Mouse (Mus musculus): ENCODE measurements around the gene Fam217b. TPM values are rescaled to one million over a fixed set of nuclear protein-coding genes. Genes with fewer than 3 reads are reported as not detected.

Fam217b gene
- polyA plus RNA-seq, 2 experiments: 3.1 to 5.7 TPM

- H3K9ac ChIP-seq (ENCODE audit: low read depth, low read length, severe bottlenecking): no peak overlapping the region
- H3K9me3 ChIP-seq (ENCODE audit: control insufficient read depth, low read length): no peaks in the 10 kb centered on the region
- TF ChIP-seq POLR2A (IDR thresholded peaks at IDR 0.05; ENCODE audit: borderline replicate concordance, extremely low read depth, insufficient read depth, insufficient read length): no peak
- H3K4me2 ChIP-seq (replicated peaks; ENCODE audit: low read depth, low read length, severe bottlenecking): peak overlapping the region; percentile 99
- peaks cover 4% of the 10 kb centered on the region; the same call in 1 of the 2 replicates for H3K36me3 ChIP-seq (ENCODE audit: control insufficient read depth, insufficient read depth, low read length)
- WGBS: 55% methylated on average over 13 of the region's 13 CpGs
- ATAC-seq (ENCODE audit: low FRiP score, low read depth) (no peak), DNase-seq (ENCODE audit: low spot score) (no peak)
- H3K4me3 ChIP-seq (replicated peaks; ENCODE audit: low read length): peak overlapping the region; percentile 62; the same call in 1 of the 2 replicates
- H3K27ac ChIP-seq (replicated peaks; ENCODE audit: low read depth, low read length): no peak overlapping the region
- peaks cover 12% of the 10 kb centered on the region for H3K4me1 ChIP-seq (ENCODE audit: control insufficient read depth, insufficient read depth, low read length)
- peaks cover 19% of the 10 kb centered on the region for H3K27me3 ChIP-seq (ENCODE audit: control insufficient read depth, insufficient read depth, low read length)
Observed at GRCm38 (mm10) chr2:178413081-178413480, 1.2 kb upstream of the Fam217b start.

DNA sequence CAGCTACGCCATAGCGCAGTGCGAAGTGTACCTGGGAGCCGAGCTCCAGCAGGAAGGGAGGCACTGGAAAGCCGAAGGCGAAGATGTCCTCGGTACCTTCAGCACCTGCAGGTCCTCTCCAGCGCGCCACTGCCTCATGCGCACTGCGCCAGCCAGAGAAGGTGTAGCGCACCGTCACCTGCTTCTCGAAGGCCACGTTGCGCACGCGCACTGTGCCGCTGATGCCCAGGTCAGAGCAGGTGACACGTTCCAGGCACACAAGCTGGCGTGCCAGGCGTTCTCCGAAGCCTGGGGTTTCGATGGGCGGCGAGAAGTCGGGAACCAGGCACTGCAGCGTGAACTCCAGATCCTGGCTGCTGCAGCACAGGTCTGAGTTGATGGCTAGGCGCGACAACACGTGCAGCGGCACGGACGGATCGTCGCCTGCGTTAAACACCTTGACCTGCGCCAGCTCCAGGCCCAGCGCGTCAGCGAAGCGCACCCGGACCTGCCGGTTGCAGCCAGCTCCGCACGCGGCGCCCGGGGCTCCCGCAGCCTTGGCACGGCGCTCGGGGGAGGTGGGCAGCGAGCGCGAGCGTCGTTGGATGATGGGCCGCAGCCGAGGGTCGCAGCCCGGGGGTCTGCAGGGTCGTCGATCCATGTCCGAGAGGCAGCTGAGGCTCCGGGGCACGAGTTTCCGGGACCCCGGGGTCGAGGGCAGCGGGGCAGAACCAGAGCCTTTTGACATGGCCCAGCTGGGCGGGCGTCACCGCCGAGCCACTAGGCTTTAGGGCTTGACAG is 653 bp upstream of the Fam217b start:
- no peak for DNase-seq (ENCODE audit: low spot score)
- Histone ChIP-seq H3K36me3 (ENCODE audit: control insufficient read depth, insufficient read depth, low read length) (peaks cover 6% of the 10 kb centered on the region; the same call in 1 of the 2 replicates), H3K9ac (ENCODE audit: low read depth, low read length, severe bottlenecking) (peak overlapping the region; percentile 59), H3K4me2 (replicated peaks; ENCODE audit: low read depth, low read length, severe bottlenecking) (peak overlapping the region; percentile 99), H3K9me3 (ENCODE audit: control insufficient read depth, low read length) (no peaks in the 10 kb centered on the region), H3K4me1 (ENCODE audit: control insufficient read depth, insufficient read depth, low read length) (peaks cover 12% of the 10 kb centered on the region), H3K4me3 (replicated peaks; ENCODE audit: low read length) (peak overlapping the region; percentile 62), H3K27me3 (ENCODE audit: control insufficient read depth, insufficient read depth, low read length) (peaks cover 19% of the 10 kb centered on the region), H3K27ac (replicated peaks; ENCODE audit: low read depth, low read length) (no peak overlapping the region)
- TF ChIP-seq POLR2A (IDR thresholded peaks at IDR 0.05; ENCODE audit: borderline replicate concordance, extremely low read depth, insufficient read depth, insufficient read length): no peak
- 15% methylated on average over 60 of the region's 75 CpGs for WGBS
- 0 out of 2 replicates have a peak, but pooled peaks have one; percentile 10 for ATAC-seq (ENCODE audit: low FRiP score, low read depth)

DNA sequence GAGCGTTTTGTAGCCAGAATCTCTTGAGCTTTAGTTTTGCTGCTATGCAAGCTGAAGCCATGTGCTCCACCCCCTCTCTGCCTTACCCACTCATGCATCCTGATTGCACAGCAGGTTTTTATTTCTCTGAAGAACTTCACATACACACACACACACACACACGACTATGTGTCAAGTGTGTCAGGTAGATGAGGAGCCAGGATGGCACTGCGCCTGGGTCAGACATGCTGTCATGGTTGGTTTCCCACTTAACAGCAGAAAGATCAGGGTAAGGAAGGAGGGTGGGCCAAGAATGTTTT is 775 bp downstream of the Fam217b start:
- Histone ChIP-seq H3K4me1 (ENCODE audit: control insufficient read depth, insufficient read depth, low read length) (peaks cover 12% of the 10 kb centered on the region), H3K4me2 (replicated peaks; ENCODE audit: low read depth, low read length, severe bottlenecking) (peak overlapping the region; percentile 99), H3K4me3 (replicated peaks; ENCODE audit: low read length) (peak overlapping the region; percentile 62), H3K9me3 (ENCODE audit: control insufficient read depth, low read length) (no peaks in the 10 kb centered on the region), H3K36me3 (ENCODE audit: control insufficient read depth, insufficient read depth, low read length) (peaks cover 6% of the 10 kb centered on the region; the same call in 1 of the 2 replicates), H3K27ac (replicated peaks; ENCODE audit: low read depth, low read length) (no peak overlapping the region), H3K9ac (ENCODE audit: low read depth, low read length, severe bottlenecking) (peak overlapping the region; percentile 59), H3K27me3 (ENCODE audit: control insufficient read depth, insufficient read depth, low read length) (peaks cover 19% of the 10 kb centered on the region)
- DNase-seq (ENCODE audit: low spot score) (no peak), ATAC-seq (ENCODE audit: low FRiP score, low read depth) (no peak)
- 41% methylated on average over 3 of the region's 3 CpGs for WGBS
- no peak for TF ChIP-seq POLR2A (IDR thresholded peaks at IDR 0.05; ENCODE audit: borderline replicate concordance, extremely low read depth, insufficient read depth, insufficient read length)

DNA sequence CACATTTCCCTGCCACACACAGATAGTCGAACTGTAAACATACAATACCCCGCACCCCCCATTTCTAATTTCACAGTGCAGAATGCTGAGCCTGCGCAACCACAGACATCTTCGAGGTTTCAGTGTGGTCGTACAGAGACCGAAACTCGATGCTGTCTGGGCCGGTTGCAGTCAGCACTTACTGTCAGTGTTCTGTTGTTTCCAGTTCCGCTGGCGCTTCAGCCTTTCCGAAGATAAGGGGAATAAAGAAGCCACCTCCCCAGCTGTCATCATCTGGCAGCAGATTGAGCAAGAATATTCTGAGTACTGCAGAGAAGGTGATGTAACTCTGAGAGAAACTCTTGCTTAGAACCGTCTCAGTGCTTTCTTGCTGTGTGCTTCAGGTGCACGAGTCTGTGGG is 2.1 kb downstream of the Fam217b start:
- ATAC-seq (ENCODE audit: low FRiP score, low read depth): no peak

DNA sequence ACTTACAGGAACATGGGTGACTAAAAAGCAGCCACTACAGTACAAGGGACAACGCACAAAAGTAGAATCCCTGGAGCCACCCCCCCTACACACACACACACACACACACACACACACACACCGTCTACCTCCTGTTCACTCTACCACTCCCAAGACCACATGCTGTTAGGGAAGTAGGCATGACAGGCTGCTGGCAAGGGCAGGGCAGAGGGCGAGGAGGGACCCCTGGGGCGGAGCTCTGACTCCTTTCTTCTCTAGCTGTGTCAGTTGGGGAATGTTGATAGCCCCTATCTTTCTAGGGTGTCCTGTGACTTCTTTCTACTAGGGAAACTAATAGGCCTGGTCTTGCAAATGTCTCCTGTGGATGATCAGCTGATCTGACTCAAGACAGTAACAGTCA is 2.6 kb downstream of the Fam217b start:
- H3K4me3 ChIP-seq (replicated peaks; ENCODE audit: low read length): no peak overlapping the region
- no peak overlapping the region for H3K4me2 ChIP-seq (replicated peaks; ENCODE audit: low read depth, low read length, severe bottlenecking)
- 66% methylated on average over 4 of the region's 4 CpGs for WGBS
- TF ChIP-seq POLR2A (IDR thresholded peaks at IDR 0.05; ENCODE audit: borderline replicate concordance, extremely low read depth, insufficient read depth, insufficient read length): no peak
- ATAC-seq (ENCODE audit: low FRiP score, low read depth) (no peak), DNase-seq (ENCODE audit: low spot score) (no peak)
- H3K4me1 ChIP-seq (ENCODE audit: control insufficient read depth, insufficient read depth, low read length): peaks cover 12% of the 10 kb centered on the region
- H3K27ac ChIP-seq (replicated peaks; ENCODE audit: low read depth, low read length): no peak overlapping the region
- no peaks in the 10 kb centered on the region for H3K9me3 ChIP-seq (ENCODE audit: control insufficient read depth, low read length)
- peaks cover 19% of the 10 kb centered on the region for H3K27me3 ChIP-seq (ENCODE audit: control insufficient read depth, insufficient read depth, low read length)
- no peak overlapping the region for H3K9ac ChIP-seq (ENCODE audit: low read depth, low read length, severe bottlenecking)
- peaks cover 6% of the 10 kb centered on the region; the same call in 1 of the 2 replicates for H3K36me3 ChIP-seq (ENCODE audit: control insufficient read depth, insufficient read depth, low read length)

More for the DNA sequence above, 2.1 kb downstream of the Fam217b start:
- Histone ChIP-seq H3K4me3 (replicated peaks; ENCODE audit: low read length) (no peak overlapping the region), H3K9ac (ENCODE audit: low read depth, low read length, severe bottlenecking) (no peak overlapping the region), H3K9me3 (ENCODE audit: control insufficient read depth, low read length) (no peaks in the 10 kb centered on the region), H3K36me3 (ENCODE audit: control insufficient read depth, insufficient read depth, low read length) (peaks cover 6% of the 10 kb centered on the region; the same call in 1 of the 2 replicates), H3K4me2 (replicated peaks; ENCODE audit: low read depth, low read length, severe bottlenecking) (no peak overlapping the region), H3K4me1 (ENCODE audit: control insufficient read depth, insufficient read depth, low read length) (peaks cover 12% of the 10 kb centered on the region), H3K27ac (replicated peaks; ENCODE audit: low read depth, low read length) (no peak overlapping the region), H3K27me3 (ENCODE audit: control insufficient read depth, insufficient read depth, low read length) (peaks cover 19% of the 10 kb centered on the region)
- WGBS: 66% methylated on average over 13 of the region's 13 CpGs
- no peak for TF ChIP-seq POLR2A (IDR thresholded peaks at IDR 0.05; ENCODE audit: borderline replicate concordance, extremely low read depth, insufficient read depth, insufficient read length)
- DNase-seq (ENCODE audit: low spot score): no peak
